Mouse (Mus musculus) skeletal muscle tissue, adult 2 months (tissue): ENCODE data around the gene Apol9a.
A peak's percentile ranks its signal among the peaks of the same experiment; 100 is the strongest.

Source experiments
- DNase-seq: peaks from one replicate; pipeline ENCODE4 v3.0.0-alpha.2; 2012; ENCODE audit warnings: low read depth, low spot score

Gene Apol9a

DNA sequence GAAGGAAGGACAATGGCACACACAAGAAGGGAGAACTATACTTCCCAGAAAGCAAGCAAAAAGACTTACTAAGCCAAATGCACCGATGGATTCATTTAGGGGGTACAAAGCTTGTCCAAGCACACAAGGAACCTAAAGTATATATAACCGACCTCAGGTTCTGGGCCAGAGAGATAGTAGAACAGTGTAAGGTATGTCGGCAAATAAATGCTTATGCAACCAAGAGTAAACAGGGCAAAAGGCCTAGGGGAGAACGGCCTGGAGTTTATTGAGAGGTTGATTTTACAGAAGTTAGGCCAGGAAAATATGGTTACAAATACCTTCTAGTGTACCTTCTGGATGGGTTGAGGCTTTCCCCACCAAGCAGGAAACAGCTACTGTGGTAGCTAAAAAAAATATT is 33.5 kb downstream of the Apol9a start:
- no peak for DNase-seq

DNA sequence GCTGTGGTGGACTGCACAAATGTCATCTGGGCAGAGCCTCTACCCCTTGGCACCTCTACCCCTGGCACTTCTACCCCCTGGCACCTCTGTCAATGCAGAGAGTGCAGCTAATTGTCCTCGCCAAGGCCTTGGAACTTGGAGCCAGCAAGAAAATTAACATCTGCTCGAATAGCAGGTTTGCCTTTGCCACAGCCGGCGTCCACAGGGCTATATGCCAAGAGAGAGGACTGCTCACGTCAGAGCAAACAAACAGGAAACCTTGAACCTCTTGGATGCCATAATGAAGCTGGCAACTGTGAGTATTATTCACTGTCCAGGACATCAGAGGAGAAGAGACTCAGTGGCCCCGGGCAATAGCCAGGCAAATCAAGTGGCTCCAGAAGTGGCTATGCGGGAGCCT is 34.0 kb downstream of the Apol9a start:
- DNase-seq, result no peak

DNA sequence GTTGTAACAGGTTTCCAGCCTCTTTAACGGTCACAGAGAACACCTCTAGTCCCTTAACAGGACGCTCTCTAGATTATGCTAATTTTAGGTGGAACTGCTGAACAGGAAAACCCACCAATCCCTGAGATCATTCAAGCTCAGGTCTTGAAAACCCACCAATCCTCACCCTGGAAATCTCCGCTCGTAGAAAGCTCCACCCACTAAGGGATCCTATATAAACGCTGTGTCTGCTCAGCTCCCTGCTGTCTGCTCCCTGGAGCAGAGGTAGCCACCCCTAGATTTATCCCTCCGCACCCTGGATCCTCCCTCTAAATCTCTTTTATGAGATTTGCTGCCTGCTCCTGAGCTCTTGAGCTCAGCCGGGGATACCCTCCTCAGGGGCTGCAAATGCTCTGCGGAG is 40.3 kb downstream of the Apol9a start:
- no peak for DNase-seq

DNA sequence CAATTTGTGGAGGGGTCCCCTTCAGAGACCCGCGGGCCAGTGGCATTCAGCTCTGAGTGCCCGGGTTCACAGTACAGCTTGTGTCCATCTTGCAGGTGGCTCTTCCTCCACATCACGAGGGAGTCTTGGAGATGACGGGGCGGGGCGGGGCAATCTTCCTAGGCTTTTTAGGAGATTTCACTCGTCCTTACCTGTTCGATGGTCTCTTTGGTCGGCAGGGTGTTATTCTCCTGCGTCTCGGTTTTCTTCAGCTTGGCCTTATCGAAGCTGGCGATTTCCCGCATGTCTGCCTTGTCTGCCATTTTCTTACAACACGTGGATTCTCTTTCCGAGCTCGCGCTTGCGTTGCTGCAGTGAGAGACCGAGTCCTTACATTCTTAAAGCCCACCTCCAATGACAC is 41.0 kb downstream of the Apol9a start:
- DNase-seq, result no peak

DNA sequence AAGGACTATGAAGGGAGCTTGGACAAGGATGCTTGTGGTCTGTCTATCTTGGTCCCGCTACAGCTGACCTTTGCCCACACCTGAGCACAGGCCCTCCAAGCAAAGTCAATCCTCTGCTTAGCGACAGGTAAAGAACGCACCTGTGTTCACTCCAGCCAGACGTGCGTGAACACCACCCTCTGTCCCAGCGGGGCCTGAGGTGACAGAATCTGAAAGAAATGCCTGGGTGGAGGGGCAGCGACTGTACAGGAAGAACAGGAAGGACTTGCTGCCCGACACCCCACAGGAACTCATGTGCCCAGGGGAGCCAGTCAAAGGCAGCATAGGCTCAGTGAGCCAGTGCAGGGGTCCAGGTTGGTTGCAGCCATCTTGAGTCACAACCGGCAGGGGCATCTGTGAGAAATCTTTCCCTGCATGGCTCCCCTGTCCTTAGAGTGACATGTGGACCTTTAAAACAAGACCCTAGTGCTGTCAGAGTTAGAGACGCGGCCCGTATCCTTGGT is 42.1 kb downstream of the Apol9a start:
- no peak for DNase-seq

DNA sequence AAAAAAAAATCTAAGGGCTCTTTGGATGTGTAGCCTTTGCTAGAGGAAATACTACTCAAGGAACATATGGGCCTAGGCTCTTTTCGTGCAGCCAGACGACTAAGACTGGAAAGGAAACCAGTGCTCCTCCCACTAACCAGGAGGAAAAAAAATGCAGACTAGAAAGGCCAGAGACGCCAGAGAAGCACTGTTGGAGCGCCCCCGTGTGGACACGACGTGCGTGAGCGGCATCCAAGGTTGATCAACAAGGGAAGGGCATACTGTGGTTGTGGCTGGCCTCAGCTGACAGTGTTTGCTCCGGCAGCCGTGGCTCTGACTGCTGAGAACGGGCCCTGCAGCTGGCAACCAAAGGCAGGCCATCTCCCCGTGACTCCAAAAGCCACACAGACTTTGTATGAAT is 42.8 kb downstream of the Apol9a start:
- peak; percentile 92 for DNase-seq

DNA sequence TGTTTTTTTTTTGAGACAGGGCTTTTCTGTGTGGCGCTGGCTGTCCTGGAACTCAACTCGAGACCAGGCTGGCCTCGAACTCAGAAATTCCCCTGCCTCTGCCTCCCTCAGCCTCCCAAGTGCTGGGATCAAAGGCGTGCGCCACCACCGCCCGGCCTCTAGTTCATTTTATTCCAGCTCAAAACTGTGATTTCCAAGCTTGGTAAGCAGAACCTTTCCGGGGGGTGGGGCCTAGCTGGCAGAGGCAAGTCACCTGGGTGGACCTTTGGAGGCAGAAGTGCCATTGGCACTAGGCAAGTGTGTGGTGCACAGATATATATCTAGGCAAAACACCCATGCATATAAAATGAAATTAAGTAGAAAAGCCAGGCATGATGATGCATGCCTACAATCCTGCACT is 43.4 kb downstream of the Apol9a start:
- DNase-seq, result no peak

DNA sequence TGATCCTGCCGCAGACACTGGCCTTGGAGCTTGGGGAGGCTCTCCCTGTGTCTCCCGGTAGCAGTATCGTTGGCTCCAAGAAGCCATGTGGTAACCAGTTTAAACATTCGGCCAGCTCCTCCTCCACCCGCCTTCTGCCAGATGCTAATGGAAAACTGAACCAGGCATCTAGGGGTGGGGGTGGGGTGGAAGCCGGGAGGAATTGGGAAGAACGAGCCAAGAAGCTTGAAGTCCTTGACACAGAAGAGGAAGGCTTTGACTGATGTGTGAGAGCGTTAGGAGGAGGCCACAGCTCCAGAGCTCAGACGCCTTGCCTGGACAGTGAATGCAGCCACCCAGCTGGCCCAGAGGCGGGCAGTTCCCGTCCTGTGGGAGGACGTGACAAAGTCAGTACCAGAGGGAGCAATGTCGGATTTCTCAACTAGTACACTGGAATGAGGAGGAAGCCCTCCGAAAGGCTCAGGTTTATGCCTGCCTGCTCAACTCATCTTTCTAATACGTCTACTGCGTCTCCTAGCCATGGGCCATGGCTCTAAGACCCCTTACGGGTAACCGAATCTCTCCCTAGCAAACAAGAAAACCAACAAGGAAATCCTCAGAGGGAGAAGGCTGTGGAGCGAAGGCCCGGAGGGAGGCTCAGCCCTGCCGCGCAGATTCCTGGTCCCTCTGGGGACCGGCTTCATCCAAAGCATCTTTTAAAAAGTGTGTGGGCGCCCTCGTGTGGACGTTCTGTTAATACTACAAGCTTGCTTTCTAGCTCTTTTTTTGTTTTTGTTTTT is 44.0 kb downstream of the Apol9a start:
- peak; percentile 87 for DNase-seq

DNA sequence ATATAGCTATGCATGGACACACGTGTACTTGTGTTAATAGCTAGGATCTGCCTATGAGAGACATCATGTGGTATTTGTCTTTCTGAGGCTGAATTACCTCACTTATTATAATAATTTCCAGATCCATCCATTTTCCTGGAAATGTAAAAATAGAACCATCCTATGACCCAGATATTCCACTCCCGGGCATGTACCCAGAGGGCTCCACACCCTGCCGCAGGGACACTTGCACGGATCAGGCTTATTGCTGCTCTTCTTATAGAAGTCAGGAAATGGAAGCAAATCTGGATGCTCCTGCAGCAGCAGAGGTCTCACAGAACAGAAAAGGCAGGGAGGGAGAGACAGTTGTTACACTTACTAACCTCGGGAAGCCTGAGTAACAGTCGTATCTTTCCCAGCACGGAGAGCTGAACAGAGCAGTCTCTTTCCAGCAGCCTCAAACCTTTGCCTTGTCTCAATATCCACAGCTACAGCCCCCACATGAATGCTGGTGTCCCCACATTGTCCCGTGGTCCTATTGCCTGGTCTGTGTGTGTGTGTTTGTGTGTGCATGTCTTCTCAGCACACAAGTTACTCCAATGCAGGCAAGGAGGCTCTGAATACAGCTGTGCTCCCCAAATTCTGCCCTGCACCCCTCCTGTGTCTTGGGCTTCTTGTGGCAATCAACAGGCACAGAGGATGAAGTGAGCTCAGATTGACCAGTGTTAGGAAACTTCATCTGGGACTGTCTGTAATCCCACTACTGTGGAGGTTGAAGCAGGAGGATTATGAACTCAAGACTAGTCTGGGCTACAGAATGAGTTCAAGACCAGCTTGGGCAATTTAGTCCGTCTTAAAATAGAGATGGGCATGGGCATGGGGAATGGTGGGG is 45.0 kb downstream of the Apol9a start:
- DNase-seq, result peak; percentile 67

DNA sequence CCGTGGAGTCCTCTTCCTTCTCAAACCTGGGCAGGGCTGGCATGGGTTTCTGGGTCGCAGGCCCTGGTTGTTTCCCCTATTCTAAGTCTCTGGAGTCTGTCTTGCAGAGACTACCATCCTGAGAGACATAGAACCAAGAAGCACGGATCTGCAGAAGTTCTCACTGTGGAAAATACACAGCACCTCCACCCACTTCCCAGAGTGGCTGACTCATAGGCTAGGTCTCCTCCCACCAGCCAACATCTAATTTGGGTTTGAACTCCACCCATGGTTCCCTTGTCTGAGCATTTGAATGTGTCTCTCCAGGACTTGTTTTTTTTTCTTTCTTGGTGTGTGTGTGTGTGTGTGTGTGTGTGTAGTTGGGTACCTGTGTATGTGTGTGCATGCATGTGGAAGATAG is 46.9 kb downstream of the Apol9a start:
- peak; percentile 59 for DNase-seq

DNA sequence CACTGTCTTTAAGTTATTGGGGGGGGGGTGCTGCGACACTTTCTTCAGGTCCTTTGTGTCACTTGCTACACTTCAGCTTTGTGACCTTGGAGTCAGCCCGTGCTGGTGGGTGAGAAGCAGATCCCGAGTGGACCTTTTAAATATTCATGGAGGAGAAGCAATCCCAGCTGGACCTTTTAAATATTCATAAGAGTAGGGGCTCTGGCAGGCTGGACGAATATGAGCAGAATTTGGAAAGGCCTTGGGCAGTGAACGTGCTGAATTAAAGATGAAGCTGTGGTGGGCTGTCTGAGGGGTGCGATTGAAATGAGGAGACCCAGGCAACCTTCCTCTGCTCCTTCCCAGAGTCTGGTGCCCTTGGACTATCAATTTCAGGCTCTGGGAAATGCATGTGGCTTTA is 47.4 kb downstream of the Apol9a start:
- DNase-seq, result no peak

DNA sequence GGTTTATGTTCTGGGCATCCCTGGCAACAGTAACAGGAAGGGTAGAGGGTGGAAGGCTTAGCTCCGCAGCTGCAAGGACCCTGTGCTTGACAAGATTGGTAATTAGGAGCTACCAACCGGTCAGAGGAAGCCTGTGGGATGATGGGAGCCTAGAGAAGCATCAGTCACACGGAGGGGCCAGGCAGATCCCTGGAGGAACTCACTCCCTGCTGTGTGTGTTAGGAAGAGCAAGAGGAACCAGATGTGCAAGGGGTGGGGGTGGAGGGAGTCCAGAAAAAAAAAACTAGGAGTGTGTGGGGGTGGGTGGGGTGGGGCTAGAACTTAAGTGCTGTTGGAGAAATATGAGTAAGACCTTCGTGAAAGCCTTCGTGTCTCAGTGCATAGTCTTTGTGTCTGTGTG is 48.0 kb downstream of the Apol9a start:
- DNase-seq, result no peak

DNA sequence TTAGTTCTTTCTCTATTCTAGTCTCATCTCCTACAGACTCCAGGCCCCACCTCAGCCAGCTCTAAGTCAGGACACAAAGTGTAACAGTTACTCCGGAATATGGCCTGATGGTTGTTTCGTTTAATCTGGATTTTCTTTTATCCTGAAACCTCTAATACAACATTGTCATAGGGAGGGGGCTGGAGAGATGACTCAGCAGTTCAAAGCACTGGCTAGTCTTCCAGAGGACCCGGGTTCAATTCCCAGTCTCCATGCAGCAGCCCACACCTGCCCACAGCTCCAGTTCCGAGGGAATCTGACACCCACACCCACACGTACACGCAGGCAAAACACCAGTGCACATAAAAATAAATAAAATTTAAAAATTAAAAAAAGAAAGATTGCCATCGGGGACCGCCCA is 51.0 kb downstream of the Apol9a start:
- no peak for DNase-seq

DNA sequence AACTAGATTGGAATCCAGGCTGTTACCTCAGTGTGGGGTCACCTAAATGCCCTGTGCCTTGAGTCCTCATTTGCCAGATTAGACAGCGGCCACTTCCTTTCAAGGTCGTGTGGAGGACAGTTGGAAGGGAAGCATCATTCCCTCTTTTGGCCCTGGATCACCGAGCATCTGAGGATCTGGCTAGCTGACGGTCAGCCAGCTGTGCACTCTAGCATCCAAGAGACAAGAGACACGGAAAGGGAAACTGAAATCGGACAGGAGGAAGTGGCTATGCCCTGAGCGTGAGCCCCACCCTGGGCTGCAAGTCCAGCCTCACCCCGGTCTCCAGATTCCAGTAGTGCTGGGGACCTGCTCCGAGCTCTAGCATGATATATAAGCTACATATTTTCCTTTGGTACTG is 51.4 kb downstream of the Apol9a start:
- peak; percentile 71 for DNase-seq

DNA sequence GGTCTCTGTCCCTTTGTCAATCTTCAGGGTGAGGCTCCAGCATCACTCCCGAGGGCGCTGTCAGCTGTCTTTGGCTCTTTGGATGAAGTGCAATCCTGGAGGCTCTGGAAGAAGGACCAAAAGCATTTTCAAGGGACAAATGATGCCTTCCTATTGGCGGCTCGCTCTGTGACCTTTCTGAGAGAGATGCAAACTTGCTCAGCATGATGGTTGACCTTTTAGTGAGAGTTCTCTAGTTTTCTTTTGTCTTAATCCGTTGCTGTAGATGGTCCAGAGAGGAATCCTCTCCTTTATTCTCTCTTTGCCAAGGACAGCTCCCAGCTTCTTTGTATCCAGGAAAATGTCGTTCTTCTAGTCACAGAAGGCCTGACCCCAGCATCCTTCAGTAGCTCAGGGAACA is 51.9 kb downstream of the Apol9a start:
- no peak for DNase-seq

DNA sequence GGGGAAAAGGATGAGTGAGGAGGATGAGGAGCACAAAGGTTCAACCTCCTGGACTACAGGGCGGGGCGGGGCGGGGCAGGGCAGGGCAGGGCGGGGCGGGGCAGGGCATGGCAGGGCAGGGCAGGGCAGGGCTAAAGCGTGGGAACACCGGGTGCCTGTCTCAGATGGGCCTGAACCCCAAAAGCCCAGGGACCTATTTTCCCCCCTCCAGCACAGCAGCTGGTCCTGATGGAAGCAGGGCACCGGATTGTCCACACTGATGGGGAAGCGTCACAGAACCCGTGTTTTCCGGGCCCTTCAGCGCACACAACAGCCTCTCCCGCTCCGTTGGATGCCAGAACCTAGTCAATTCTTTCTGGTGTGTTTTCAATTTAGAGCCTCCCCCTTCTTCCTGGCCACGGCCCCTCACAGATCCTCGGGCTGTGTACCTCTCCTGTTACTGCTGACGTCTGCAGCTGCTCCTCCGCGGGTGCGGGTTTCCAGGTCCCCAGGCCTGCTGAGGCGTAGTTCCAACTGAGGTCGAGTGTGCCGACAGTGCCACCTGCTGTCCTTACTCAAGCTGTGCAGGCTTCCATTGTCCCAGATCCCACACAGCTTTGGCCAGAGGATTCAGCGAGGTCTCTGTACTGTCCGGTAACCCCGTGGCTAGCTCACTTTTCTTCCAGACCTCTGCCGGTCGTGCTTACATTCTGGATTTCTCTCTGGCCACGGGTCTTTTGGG is 52.5 kb downstream of the Apol9a start:
- DNase-seq, result peak; percentile 93

DNA sequence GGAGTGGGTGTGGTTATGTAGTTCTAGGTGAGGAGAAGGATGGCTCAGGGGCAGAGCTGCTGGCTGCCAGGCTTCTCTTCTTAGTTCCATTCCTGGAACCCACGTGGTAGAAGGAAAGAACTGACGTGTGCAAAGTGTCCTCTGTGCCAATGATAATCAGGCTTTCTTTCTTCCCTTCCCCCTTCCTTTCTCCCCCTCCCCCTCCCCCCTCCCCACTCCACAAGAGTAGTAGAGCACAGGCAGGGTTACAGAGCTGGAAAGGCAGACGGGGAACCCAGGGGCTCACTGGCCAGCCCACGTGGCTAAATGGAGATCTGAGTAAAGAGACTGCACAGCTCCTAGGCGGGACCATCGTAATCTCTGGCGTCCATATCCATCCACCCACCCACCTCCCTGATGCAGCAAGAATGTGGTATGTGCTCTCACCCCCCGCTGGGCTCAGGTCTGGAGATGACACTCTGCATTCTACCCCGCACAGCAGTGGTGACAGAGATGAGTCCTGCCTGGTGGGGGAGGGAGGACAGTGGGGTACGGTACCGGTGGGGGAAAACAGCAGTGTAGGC is 54.6 kb downstream of the Apol9a start:
- DNase-seq, result no peak

DNA sequence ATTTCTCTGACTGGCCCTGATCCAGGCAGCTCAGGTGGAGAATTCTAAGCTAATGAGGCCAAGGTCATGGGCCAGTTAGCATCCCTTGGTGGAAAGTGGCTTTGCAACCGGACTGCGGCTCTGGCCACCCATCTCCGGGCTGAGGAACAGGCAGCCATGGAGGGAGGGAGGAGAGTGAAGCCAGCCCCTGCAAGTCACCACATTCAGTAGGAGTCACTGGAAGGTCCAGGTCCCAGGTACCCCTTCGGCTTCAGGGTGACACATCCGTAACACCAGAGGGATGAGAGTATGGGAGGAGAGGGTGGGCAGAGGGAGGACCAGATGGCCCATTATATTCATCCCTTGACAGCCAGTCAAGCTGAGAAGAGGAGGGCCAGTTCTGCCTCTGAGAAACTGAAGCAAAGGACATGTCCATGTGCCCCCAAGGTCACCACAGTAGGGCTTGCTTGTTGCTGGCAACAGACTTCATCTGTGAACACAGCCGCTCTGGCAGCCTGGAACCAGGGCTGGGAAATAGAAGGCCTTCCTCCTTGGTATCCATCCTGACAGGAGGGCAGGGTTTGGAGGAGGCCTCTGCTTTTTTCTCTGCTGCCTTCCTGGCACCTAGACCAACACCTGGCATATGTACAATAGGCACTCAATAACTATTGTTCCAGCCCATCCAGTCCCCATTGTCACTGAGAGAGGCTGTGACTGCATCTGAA is 55.9 kb downstream of the Apol9a start:
- no peak for DNase-seq

DNA sequence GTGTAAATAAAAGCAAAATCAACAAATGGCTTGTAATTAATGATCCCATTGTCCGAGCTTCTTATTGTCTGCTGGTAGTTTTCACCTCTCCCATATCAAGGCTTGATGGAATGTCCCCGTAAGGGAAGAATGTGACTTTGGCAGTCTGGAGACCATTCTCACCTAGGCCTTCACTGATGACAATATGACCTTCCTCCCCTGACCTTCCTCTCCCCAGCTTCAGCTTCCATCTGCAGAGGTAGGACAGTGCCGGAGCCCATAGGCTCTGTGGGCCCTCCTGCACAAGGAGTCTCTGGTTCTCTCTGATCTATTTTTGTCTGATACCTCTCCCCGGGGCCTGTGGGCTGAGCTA is 56.5 kb downstream of the Apol9a start:
- no peak for DNase-seq
